Mouse (Mus musculus) cerebellum, adult 9-11 months (tissue): ENCODE measurements around the gene Jph3.

Experiments
- DNase-seq: peaks from one replicate; pipeline ENCODE4 v3.0.0; 2022

The Jph3 gene

GRCm38 (mm10) chr8:121729323-121729722 is at the start of gene Jph3:
TSS of gene Jph3 (plus strand) at chr8:121729623.
- no peak for DNase-seq

GRCm38 (mm10) chr8:121680896-121681295 is 48.5 kb upstream of the Jph3 start:
- DNase-seq = peak; percentile 83

GRCm38 (mm10) chr8:121681457-121681856 is 48.0 kb upstream of the Jph3 start:
- peak; percentile 74 for DNase-seq

- DNase-seq = no peak
These were observed 46.2 kb upstream of the Jph3 start for GRCm38 (mm10) chr8:121683083-121683832.

- peak; percentile 69 for DNase-seq
These were observed 44.0 kb upstream of the Jph3 start for GRCm38 (mm10) chr8:121685419-121685818.

- DNase-seq = peak; percentile 56
These were observed 41.8 kb upstream of the Jph3 start for GRCm38 (mm10) chr8:121687455-121688161.

- DNase-seq = peak; percentile 32
These were observed 40.9 kb upstream of the Jph3 start for GRCm38 (mm10) chr8:121688496-121688895.

GRCm38 (mm10) chr8:121694453-121694852 is 35.0 kb upstream of the Jph3 start:
- peak; percentile 75 for DNase-seq

- peak; percentile 64 for DNase-seq
These were observed 33.7 kb upstream of the Jph3 start for GRCm38 (mm10) chr8:121695585-121696184.

- peak; percentile 87 for DNase-seq
These were observed 31.4 kb upstream of the Jph3 start for GRCm38 (mm10) chr8:121697735-121698614.

- no peak for DNase-seq
These were observed 30.8 kb upstream of the Jph3 start for GRCm38 (mm10) chr8:121698615-121699101.

- DNase-seq = peak; percentile 99
These were observed 29.5 kb upstream of the Jph3 start for GRCm38 (mm10) chr8:121699936-121700335.

- DNase-seq = no peak
These were observed 24.2 kb upstream of the Jph3 start for GRCm38 (mm10) chr8:121705174-121705573.

- no peak for DNase-seq
These were observed 22.5 kb upstream of the Jph3 start for GRCm38 (mm10) chr8:121706956-121707355.

GRCm38 (mm10) chr8:121708406-121708805 is 21.0 kb upstream of the Jph3 start:
- no peak for DNase-seq

GRCm38 (mm10) chr8:121717502-121717901 is 11.9 kb upstream of the Jph3 start:
- DNase-seq = no peak

- DNase-seq = peak; percentile 98
These were observed 11.4 kb upstream of the Jph3 start for GRCm38 (mm10) chr8:121717982-121718425.

GRCm38 (mm10) chr8:121718925-121719324 is 10.5 kb upstream of the Jph3 start:
- no peak for DNase-seq

GRCm38 (mm10) chr8:121721072-121721471 is 8.4 kb upstream of the Jph3 start:
- DNase-seq = peak; percentile 82

GRCm38 (mm10) chr8:121723846-121724245 is 5.6 kb upstream of the Jph3 start:
- DNase-seq = no peak

GRCm38 (mm10) chr8:121727164-121727563 is 2.3 kb upstream of the Jph3 start:
- DNase-seq = no peak

GRCm38 (mm10) chr8:121729754-121730153 is 331 bp downstream of the Jph3 start:
- peak; percentile 75 for DNase-seq

GRCm38 (mm10) chr8:121730170-121730569 is 747 bp downstream of the Jph3 start:
- no peak for DNase-seq
